Mouse (Mus musculus) spleen, postnatal 10 days (tissue): ENCODE measurements around the gene Prss8.
"Not testable (repeated sequence)": the region's sequence is repeated elsewhere in the genome, so short reads cannot be mapped to it uniquely, and the experiment has no call there.

Experiments
- DNase-seq, 2 experiments: peaks; one replicate each; pipeline ENCODE4 v3.0.0; 2021 to 2022; ENCODE audit warnings: low spot score in 2 of 2

Gene Prss8

DNA sequence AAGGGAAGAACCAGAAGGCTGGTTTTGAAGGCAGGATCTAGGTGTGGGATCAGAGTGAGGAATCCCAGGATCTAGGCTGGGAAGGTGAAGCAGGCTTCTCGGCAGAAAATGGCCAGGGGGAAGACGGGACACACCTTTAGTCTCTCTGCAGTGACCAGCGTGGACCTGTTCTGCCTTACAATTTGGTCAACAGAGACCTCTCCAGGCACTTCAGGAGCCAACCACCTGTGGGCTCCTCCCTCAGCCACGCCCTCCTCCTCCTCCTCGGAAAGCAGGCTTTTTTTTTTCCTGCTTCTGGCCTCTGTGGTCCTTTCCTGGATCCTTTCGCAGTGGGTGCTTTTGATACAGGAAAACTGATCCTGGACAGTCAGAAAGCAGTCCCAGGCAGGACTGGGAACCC is at the start of gene Prss8:
Prss8 (minus strand) TSS at position 182 of the 400 bp plus-strand sequence.
- DNase-seq: no peak

DNA sequence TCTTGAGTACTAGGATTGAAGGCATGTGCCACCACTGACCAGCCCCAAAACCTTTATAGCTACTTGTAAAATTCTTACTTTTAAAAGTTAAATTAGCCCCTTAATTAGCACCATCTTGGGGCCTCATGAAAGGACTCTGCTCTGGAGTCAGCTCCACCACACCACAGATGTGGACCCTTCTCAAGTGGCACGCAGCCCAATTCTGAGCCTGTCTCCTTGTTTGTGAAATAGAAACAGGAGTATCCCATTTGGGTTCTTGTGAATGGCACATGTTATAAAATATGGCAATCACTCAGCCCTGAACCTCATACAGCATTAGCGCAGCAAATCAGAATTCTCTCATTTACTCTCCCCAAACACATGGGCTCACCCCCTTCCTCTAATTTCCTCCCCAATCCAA is 49.0 kb upstream of the Prss8 start:
- no peak for DNase-seq

DNA sequence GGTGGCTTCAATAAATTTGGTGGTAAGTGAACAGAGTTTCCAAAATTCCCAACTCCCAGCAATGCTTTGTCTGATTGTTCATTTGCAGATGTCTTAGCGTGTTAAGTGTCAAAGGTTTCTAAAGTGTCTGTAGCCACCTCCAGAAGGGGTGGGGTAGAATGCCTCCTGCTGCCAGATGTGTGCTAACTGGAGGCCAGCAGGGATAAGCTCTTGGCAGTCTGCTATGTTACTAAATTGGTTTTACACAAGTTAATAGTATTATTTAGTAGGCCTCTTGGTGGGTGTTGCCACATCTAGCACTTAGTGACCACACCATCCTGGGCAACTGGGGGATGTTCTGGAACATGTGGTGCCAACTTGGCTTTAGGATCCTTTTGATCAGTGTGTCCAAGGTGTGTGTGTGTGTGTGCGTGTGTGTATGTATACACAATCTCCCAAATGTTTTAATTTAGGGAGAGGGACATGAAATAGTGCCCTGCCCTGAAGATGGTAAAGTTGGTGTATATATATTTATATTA is 44.6 kb upstream of the Prss8 start:
- DNase-seq: no peak

DNA sequence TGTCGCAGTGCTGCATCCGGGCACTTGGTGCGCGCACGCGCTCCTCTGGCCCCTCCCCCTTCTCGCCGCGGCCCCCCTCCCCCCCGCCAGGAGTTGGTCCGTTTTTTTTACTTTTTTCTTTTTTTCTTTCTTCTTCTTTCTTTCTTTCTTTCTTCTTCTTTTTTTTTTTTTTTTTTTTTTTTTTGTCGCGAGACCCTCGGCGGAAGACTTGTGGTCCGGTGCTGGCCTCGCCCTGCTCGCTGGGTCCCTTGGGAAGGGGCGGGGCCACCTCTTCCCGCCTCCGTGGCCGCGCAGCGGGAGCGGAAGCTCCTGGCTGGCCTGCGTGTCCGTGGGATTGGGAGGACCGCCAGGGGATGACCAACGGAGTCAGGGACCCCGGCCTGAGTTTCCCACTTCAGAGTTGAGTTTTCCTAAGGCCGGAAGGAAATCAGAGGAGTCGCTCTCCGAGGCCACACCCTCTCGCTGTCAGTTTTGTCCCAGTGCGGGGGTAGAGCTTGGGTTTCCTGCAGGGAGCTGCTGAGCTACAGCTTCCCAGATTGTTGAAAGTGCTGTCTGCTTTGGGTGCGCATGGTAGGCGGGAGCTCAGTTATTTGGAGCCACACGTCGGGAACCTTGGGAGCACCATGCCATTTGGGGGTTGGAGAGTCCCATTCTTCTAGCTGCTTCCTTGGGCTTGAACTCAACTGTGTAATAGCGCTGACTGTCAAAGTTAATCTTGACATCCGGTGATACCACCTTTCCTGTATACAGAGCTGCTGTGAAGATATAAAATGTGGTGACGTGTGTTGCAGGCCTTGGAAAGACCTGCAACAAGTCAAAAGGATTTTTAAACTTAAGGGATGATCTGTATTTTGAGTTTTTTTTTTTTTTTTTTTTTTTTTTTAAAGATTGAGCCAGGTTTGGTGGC is 38.3 kb upstream of the Prss8 start:
- DNase-seq: peak; percentile 72 to 78

DNA sequence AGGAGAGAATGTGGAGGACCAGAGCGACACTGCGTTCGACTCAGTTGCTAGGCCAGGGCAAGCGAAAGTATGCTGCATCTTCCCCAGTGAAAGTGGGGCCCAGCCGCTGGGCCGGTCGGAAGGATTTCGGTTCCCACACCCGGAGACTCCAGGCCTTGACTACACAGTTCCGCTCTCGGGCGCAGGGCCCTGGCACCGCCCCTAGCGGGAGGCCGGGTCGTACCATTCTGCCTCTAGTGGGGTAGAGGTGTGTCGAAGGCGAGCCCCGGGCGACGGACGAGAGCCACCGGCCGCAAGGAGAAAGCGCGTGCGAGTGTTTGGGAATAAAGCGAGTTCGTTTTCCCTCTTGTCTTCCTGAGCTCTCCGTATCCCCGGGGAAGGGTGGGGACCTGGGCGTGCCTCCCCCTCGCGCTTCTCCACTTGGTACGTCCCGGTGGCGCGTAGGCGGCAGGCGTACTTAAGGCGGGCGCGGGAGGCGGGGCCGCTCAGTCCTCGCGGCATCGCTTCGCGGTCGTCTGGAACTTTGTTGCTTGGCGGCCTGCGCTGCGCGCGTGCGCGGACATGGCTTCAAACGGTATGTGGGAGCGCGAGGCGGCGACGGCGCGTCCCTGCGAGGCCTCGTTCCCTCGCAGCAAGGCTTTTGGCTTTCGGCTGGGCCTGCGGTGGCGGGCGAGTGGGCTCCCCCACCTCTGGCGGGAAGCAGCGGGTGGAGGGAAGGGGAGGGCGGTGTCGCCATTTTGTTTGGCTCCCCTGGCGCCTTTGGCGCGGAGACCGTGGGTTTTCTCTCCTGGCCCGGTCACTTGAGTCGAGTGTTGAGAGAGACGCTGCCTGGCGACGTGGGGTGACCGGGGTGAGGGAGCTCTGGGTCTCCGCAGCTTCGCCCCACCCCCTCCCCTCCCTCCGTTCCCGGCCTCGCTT is 37.4 kb upstream of the Prss8 start, which contains the start of gene Fus:
Fus (plus strand) TSS at position 454 of the 918 bp plus-strand sequence.
- peak; percentile 97 to 100 for DNase-seq

DNA sequence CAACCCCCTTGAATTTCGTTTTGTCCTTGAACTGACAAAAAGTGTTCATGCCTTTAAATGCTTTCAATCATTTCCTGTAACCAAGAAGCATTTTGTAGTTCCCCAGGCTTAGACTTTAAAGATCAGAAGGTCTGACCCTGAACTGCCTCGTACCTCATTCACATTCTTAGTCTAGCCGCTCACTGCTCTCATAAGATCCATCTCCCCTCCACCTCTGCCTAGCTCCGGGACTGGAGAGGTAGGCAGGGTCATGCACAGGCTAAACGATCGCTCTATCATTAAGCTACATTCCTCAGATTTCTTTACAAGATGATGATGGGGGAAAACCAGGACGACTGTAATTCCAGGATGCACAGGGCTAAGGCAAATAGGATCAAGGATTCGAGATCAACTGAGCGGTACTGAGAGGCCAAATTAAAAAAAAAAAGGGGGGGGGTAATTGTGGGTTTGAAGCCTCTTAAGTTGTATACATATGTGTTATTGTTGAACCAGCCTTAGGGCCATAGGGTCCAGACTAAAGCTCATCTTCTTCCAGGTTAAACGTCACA is 36.5 kb upstream of the Prss8 start:
- peak; percentile 25 to 28 for DNase-seq

DNA sequence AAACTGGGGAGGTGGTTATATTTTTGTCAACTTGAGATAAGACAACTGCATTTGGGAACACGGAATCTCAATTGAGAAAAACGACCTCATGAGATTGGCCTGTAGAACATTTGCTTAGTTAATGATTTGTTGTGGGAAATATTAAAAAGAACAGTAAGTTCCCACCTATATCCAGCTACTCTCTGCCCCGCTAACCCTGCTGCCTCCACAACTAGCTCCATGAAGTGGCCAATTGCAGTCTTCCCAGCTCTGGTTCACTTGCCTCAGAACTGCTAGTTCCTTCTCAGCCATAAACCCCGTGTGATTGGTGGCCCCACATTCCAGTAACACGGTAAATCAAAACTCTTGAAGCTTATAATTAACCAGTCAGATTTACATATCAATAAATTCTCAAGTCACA is 29.5 kb upstream of the Prss8 start:
- DNase-seq: no peak

DNA sequence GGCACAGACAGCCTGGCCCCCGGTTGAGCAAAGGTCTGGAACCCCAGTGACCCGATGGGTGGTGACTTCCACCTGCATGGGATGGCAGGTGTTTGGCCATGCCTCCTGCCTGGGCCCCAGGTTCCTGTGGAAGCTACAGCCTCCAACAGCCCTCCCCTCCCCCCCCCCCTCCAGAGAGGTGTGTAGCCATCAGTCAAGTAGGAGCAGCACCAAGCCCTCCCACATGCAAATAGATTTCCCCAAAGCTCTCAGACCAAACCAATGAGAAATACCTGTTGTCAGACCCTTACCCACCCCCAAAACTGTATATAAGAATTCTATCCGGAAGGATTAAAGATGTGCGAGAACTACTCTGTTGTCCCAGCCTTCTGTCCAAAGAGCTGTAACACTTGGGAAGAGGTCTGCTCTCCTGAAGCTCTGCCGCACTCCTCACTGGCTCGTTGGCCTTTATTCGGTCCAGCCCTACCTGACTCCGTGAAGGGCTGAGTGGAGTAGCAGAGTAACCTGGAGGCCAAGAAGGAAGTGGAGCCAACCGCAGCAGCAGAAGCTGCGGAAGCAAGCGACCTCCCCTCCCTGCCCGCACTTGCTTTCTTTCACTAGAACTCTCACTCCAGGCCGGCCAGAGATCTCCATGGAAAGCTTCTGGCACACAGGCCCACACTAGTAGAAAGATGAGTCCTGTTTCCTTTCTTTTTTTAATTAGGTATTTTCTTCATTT is 23.1 kb upstream of the Prss8 start:
- DNase-seq: no peak

DNA sequence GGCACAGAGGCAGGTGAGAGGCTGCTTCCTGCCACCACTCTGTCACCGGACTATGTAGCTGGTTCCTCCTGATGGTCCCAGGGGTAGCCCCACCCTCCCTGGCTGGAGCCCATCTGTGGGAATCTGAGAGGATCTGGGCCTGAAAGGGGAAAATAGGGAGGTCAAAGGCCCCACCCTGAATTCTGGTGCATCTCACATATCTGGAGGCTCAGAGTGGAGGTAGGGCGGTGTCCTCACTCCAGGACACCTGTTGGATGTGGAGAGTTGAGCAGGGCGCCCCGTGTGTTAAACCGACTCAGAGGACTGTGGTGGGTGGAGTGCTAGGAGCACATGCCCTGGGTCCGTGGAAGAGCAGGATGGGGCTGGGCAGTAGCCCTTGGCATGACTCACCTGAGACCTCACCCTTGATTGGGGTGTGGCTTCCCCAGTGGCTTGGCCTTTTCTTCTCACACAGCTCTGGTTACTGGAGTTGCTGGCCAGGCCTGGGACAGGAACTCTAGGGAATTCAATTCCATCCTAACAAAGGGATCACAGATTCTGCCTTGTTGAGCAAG is 16.6 kb upstream of the Prss8 start, which contains the start of gene Prss36:
Prss36 (minus strand) TSS at position 256 of the 554 bp plus-strand sequence.
- no peak for DNase-seq

DNA sequence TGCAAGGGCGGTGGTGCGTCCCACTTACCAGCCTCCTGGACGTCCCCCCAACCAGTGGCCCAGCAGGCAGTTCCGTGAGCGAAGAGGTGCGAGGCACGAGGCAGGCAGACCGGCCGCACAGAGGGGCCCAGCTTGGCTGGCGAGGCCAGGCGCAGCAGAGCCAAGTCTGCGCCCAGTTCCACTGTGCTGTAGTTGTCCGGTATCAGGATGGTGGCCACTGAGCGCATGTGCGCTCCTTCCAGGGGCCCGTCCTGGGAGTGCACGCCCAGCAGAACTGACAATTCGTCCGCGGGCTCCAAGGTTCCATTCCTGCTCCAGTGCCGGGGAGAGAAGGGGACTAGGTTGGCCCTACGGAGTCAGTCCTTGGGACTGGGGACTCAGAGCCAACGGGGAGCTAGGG is 14.7 kb upstream of the Prss8 start:
- no peak for DNase-seq

DNA sequence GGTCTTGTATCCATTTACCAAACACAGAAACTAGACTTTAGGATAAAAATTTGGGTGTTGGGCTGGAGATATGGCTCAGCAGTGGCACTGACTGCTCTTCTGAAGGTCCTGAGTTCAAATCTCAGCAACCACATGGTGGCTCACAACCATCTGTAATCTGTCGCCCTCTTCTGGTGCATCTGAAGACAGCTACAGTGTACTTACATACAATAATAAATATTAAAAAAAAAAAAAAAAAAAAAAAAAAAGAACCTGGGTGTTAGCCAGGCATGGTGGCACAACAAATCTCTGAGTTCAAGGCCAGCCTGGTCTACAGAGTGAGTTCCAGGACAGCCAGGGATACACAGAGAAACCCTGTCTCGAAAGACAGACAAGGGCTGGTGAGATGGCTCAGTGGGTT is 12.2 kb upstream of the Prss8 start:
- not testable (repeated sequence) for DNase-seq

DNA sequence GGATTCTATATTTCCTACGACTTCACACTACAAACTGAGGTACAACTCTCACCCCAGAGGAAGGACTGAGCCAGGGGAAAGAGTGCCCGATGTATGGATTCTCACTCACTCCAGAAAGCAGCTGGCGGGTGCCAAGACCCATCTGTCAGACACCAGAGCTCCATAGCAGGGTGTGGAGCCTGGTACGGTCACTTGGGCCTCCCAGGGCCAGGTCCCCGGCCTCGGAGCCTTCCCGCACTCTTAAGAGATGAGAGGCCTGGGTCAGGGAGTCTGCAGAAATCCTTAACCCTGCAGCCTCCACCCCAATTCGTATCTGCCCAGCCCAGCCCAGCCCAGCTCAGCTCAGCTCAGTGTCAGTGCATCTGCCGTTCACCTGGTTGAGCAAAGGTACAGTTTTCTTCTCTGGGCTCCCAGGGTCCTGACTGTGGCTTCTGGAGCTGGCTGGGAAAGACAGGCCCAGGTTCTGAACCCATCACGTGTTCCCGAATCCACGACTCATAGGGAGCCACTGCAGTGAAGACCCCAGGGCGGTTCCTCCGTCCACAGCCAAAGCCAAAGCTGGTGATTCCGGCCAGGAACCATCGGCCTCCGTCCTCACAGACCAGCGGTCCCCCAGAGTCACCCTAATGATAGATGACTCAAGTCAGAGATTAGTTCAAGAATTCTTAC is 6.4 kb upstream of the Prss8 start:
- DNase-seq: no peak

DNA sequence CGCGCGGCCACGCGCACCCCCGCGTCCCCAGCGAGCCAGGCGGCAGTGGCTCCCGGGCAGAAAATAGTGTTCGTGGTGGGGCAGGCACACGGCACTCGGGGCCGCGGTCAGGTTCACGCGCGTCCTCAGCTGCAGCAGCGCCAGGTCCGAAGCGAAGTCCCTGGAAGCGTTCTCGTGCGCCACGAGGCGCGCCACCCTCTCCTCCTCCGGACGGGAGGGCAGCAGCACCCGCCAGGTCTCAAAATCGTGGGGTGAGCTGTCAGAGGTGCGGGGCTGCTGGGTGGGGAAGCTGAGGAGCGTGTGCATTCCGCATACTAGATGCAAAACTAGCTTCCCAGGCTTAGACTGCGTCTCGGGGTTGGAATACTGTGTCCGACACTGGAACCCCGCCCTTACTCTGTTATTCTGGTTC is 5.8 kb upstream of the Prss8 start:
- peak in 1 of 2 experiments; percentile 30 for DNase-seq

DNA sequence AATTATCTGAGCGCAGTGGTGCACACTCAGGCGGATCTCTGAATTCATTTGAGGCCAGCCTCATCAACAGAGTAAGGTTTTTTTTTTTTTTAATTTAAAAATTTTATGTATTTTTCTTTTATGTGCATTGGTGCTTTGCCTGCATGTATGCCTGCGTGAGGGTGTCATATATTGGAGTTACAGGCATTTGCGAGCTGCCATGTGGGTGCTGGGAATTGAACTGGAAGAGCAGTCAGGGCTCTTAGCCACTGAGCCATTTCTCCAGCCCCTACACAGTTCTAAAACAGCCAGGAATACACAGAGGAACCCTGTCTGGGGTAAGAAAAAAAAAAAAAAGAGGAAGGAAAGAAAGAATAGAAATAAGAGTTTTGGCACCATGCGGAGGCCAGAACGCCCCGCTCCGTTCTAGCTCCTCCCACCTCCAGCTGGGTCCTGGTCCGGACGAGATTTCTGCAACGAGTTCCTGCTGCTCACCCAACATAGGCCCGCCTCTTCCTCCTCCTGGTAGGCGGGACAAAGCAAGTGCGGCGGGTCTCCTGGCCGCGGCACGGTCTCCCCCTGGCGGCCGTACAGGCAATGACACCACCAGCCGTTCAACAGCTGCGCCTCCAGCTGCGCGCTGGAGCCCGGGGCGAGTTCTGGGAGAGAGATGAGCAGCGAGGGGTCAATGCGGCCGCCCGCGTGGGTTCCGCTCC is 5.3 kb upstream of the Prss8 start:
- peak; percentile 96 to 97 for DNase-seq

DNA sequence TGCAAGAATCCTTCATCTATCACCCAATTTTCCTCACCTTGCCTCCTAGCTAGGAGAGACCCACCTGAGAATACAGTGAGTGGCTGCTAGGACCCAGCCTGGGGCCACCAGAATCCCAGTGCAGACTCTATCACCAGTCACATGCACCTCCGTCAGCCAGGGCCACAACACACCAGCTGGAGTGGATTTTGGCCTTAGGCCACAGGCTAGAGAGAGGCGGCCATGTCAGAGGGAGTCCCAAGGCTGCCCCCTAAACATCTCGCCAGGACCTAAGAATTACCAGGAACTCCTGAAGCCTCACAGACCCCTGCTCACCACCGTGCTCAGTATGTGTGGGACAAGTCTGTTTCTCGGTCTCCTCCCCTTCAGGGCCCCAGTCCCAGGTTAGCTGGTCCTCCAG is 4.2 kb upstream of the Prss8 start:
- no peak for DNase-seq

DNA sequence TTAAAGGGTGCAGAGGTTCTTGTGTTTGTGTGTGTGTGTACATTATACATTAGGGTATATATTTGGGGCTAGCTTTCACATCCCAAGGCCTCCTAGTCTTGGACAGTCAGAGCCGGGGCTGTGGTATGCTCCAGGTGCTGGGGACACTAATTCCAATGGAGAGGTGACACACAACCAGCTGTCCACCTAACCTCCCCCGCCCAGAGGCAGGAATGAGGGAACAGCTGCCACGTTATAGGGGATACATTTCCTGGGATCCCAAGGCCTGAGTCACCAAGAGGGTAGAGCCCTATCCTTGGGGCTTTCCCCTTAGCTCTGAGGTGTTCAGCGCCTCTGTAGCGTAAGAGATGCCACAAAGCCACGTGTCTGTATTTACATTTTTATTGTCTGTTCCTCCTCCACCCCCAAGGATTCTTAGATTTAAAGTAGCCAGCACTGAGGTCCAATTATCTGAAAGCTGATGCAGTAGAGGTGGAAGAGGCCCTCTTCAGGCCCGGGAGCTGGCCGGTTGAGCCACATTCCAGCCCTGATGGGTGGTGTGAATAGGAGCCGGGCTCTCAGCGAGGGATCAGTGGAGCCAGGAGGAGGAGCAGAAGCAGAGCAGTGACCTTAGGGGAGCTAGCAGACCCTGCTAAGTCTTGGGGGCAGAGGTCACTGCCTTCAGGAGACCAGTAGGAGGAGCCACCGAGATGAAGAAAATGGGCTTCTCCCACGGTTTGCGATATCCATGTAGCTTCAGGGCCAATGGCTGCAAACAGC is 2.5 kb upstream of the Prss8 start:
- no peak for DNase-seq

DNA sequence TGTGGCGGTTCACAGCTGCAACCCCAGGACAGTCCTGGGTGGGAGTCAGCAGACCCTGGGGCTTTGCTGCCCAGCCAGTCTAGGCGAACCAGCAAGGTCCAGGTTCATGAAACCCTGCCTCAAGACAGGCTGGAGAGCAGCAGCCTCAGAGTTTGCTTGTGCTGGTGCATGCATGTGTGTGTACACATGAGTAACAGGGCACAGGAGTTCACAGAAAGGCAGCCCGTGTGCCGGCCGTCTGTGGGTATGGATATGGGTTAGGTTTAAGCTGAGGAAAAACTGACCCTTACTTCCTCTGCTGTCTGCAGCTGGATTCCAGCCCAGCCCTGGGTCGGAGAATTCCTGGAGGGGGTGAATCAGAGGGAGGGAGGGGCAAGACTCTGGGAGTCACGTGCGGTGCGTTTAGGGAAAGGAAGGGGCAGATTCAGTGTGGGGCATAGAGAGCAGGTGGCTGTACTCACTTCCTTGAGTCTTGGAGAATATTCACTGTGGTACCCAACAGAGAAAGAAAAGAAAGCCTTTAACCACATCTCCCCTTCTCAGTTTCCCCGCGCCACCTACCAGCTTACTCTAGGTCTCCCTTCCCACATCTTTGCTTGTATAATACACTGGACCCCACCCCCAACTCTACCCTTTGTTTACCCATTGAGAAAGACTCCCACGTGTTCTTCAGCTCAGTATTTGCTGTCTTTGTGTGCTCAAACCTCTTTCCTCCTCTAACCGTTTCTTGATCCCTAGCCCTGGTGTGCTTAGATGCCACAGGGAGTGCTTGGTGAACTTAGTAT is 1.6 kb upstream of the Prss8 start:
- DNase-seq: no peak

DNA sequence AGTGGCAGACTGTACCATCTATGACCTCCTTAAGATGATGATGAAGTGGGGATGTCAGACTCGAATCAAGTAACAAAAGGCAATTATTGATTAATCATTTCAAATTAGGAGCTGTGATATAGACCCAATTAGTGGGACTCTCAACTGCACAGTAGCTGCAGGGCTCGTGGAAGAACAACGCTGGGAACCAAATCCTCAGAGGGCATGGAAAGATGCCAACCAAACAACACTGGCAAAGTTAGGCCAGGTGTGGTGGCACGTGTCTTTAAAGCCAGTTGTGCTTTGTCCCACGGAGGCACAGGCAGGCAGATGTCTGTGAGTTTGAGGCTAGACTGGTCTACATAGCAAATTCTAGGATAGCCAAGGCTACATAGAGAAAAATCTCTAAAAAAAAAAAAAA is 732 bp upstream of the Prss8 start:
- DNase-seq: no peak
